Mouse (Mus musculus) myocyte (in vitro differentiated cells): Measurements from ENCODE around the gene Nodal. TPM values are rescaled to one million over a fixed set of nuclear protein-coding genes. Genes with fewer than 3 reads are reported as not detected.
A peak's percentile ranks its signal among the peaks of the same experiment; 100 is the strongest.

Source experiments
- H3K27me3 ChIP-seq: one replicate; pipeline ENCODE4 v1.6.1; 2011; ENCODE audit not compliant: control insufficient read depth, insufficient read depth, insufficient read length
- H3K36me3 ChIP-seq: one replicate; pipeline ENCODE4 v1.6.1; 2011; ENCODE audit not compliant: control insufficient read depth, insufficient read depth
- H3K4me2 ChIP-seq: one replicate; pipeline ENCODE4 v1.6.1; 2011; ENCODE audit warnings: low read depth, control low read depth
- H3K4me3 ChIP-seq: one replicate; pipeline ENCODE4 v1.5.1; 2011; ENCODE audit warnings: mild to moderate bottlenecking, control low read depth, moderate library complexity
- H3K79me2 ChIP-seq: one replicate; pipeline ENCODE4 v1.6.1; 2011; ENCODE audit not compliant: control insufficient read depth, insufficient read depth
- H3ac ChIP-seq: one replicate; pipeline ENCODE4 v1.6.1; 2011; ENCODE audit not compliant: control insufficient read depth, insufficient read length
- CEBPB ChIP-seq: IDR thresholded peaks from 2 replicates; pipeline ENCODE4 v1.6.1; 2011; ENCODE audit warnings: mild to moderate bottlenecking, moderate library complexity; ENCODE audit not compliant: poor library complexity, insufficient read depth, severe bottlenecking
- E2F4 ChIP-seq: IDR thresholded peaks from one replicate; pipeline ENCODE4 v1.6.1; 2011; ENCODE audit warnings: mild to moderate bottlenecking, control low read depth, moderate library complexity; ENCODE audit not compliant: insufficient read depth
- MAX ChIP-seq: IDR thresholded peaks from one replicate; pipeline ENCODE4 v1.6.1; 2011; ENCODE audit warnings: low read depth, mild to moderate bottlenecking, control low read depth
- MYOD1 ChIP-seq, 3 experiments: IDR thresholded peaks; one replicate each; pipeline ENCODE4 v1.6.1; 2011; ENCODE audit warnings: control low read depth in 2 of 3, low read depth in 2 of 3, mild to moderate bottlenecking in 2 of 3, moderate library complexity in 1 of 3; ENCODE audit not compliant: insufficient read length in 2 of 3, control insufficient read depth in 1 of 3
- MYOG ChIP-seq, 3 experiments: IDR thresholded peaks; one replicate each; pipeline ENCODE4 v1.6.1; 2011; ENCODE audit warnings: control low read depth in 2 of 3, low read depth in 2 of 3, mild to moderate bottlenecking in 2 of 3; ENCODE audit not compliant: insufficient read length in 2 of 3, control insufficient read depth in 1 of 3, insufficient read depth in 1 of 3
- POLR2A ChIP-seq: IDR thresholded peaks from one replicate; pipeline ENCODE4 v1.6.1; 2011; ENCODE audit warnings: low read depth, mild to moderate bottlenecking, control low read depth, moderate library complexity; ENCODE audit not compliant: insufficient read length
- POLR2AphosphoS2 ChIP-seq: IDR thresholded peaks from one replicate; pipeline ENCODE4 v1.6.1; 2011; ENCODE audit warnings: low read depth, control low read depth; ENCODE audit not compliant: insufficient read length
- REST ChIP-seq: IDR thresholded peaks from one replicate; pipeline ENCODE4 v1.6.1; 2011; ENCODE audit warnings: mild to moderate bottlenecking, control low read depth, moderate library complexity; ENCODE audit not compliant: insufficient read depth, insufficient read length
- SRF ChIP-seq: IDR thresholded peaks from one replicate; pipeline ENCODE4 v1.6.1; 2011; ENCODE audit warnings: low read depth; ENCODE audit not compliant: control insufficient read depth, insufficient read length
- TCF12 ChIP-seq: IDR thresholded peaks from one replicate; pipeline ENCODE4 v1.6.1; 2011; ENCODE audit warnings: mild to moderate bottlenecking, control low read depth; ENCODE audit not compliant: poor library complexity, insufficient read depth, severe bottlenecking
- TCF3 ChIP-seq: IDR thresholded peaks from one replicate; pipeline ENCODE4 v1.6.1; 2011; ENCODE audit warnings: low read depth, control low read depth; ENCODE audit not compliant: insufficient read length
- USF1 ChIP-seq: IDR thresholded peaks from one replicate; pipeline ENCODE4 v1.6.1; 2011; ENCODE audit warnings: low read depth, mild to moderate bottlenecking, control low read depth, moderate library complexity
- polyA plus RNA-seq: library from polyadenylated mRNA; unstranded; fragments of >200 nt; fragmentation: generic; extraction: Trizol; gene quantifications from one replicate; pipeline ENCODE4 v1.2.1, GENCODE M21; 2012; ENCODE audit warnings: missing spikeins

Gene Nodal
- polyA plus RNA-seq, 1 experiment, result 0.01 TPM

DNA sequence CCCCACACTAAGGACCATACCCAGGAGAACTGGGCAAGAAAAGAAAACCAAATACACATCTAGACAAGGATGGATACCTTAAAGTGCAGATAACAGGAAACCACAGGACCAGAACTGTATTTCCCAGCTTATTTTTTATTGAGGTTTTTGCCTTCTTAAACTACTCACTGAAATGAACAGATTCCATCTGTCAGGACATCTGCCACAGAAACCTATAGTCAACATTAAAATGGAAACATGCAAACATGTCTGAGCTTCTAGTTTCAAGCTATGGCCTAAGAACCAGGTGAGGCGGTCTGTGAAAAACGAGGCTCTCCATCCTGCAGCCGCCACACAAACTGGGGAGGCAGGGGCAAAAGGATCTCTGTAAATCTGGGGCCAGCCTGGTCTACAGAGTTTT, 27.2 kb downstream of the Nodal start:
- Histone ChIP-seq H3ac (no peak overlapping the region), H3K36me3 (no peaks in the 10 kb centered on the region), H3K4me3 (no peak overlapping the region), H3K27me3 (no peaks in the 10 kb centered on the region), H3K79me2 (peaks cover 100% of the 10 kb centered on the region), H3K4me2 (no peak overlapping the region)
- TF ChIP-seq USF1, result no peak
- no peak for TF ChIP-seq POLR2AphosphoS2

DNA sequence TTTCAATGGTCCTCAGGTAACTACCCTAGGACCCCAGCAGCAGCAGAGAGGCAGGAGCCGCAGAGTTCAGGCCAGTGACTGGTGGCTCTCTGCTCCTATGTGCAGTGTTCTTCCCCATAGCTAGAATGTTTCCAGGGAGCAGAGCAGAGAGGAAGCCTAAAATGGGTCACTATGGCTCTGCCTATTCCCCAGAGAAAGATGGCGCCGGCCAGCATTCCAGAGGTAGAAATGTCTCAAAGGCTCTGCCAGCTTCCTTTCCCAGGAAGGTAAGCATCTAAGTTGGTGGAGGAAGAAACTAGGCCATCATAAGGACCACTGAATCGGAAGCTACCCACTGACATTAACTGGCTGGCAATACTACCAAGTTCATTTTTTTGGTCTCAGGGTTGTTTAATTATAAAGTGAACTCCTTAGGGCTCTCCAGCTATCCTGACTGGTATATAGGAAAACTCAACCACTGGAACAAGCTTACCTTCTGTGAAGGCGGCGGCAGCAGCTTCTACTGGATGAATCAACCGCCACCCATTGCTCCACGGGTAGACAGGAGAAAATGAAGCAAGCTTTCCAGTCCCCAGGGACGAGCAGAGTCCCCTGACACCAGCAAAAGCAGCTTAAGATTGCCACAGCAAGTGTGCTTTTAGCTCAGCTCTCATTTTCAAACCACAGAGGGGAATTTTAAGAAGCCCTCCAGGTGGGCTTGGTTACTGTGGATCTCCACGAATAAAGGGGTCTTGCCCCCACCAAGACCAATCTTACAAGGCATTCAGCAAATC, 30.0 kb downstream of the Nodal start:
- Histone ChIP-seq H3K4me3 (no peak overlapping the region), H3K27me3 (no peaks in the 10 kb centered on the region), H3K36me3 (no peaks in the 10 kb centered on the region), H3ac (no peak overlapping the region), H3K79me2 (peaks cover 96% of the 10 kb centered on the region), H3K4me2 (no peak overlapping the region)
- no peak for TF ChIP-seq REST
- TF ChIP-seq SRF, result no peak
- TF ChIP-seq MYOG (IDR thresholded peaks at IDR 0.05; ENCODE audit: control insufficient read depth in 1 of 3, insufficient read depth in 1 of 3, insufficient read length in 2 of 3, low read depth in 2 of 3), result no peak
- no peak for TF ChIP-seq CEBPB
- no peak for TF ChIP-seq MAX
- no peak for TF ChIP-seq POLR2AphosphoS2
- TF ChIP-seq MYOD1 (IDR thresholded peaks at IDR 0.05; ENCODE audit: control insufficient read depth in 1 of 3, insufficient read length in 2 of 3, low read depth in 2 of 3), result no peak
- TF ChIP-seq TCF12, result no peak
- TF ChIP-seq E2F4, result no peak
- no peak for TF ChIP-seq TCF3

GRCm38 (mm10) chr10:61448834-61449233, 31.1 kb downstream of the Nodal start:
- H3K36me3 ChIP-seq, result no peaks in the 10 kb centered on the region
- TF ChIP-seq REST (no peak), TCF3 (no peak), TCF12 (no peak), MAX (no peak), MYOD1 (IDR thresholded peaks at IDR 0.05; ENCODE audit: control insufficient read depth in 1 of 3, insufficient read length in 2 of 3, low read depth in 2 of 3) (no peak), CEBPB (no peak), SRF (no peak), POLR2A (no peak), E2F4 (no peak), USF1 (no peak), POLR2AphosphoS2 (no peak), MYOG (IDR thresholded peaks at IDR 0.05; ENCODE audit: control insufficient read depth in 1 of 3, insufficient read depth in 1 of 3, insufficient read length in 2 of 3, low read depth in 2 of 3) (no peak)
- H3ac ChIP-seq, result no peak overlapping the region
- H3K27me3 ChIP-seq, result no peaks in the 10 kb centered on the region
- peaks cover 86% of the 10 kb centered on the region for H3K79me2 ChIP-seq
- no peak overlapping the region for H3K4me3 ChIP-seq
- no peak overlapping the region for H3K4me2 ChIP-seq

GRCm38 (mm10) chr10:61451463-61451930, 33.7 kb downstream of the Nodal start:
- peak overlapping the region; percentile 94 for H3K4me2 ChIP-seq
- H3K36me3 ChIP-seq, result no peaks in the 10 kb centered on the region
- peak overlapping the region; percentile 64 for H3ac ChIP-seq
- peak overlapping the region; percentile 82 for H3K4me3 ChIP-seq
- TF ChIP-seq USF1 (no peak), CEBPB (peak; percentile 63; the same call in 1 of the 2 replicates)
- H3K79me2 ChIP-seq, result peaks cover 59% of the 10 kb centered on the region
- H3K27me3 ChIP-seq, result no peaks in the 10 kb centered on the region

DNA sequence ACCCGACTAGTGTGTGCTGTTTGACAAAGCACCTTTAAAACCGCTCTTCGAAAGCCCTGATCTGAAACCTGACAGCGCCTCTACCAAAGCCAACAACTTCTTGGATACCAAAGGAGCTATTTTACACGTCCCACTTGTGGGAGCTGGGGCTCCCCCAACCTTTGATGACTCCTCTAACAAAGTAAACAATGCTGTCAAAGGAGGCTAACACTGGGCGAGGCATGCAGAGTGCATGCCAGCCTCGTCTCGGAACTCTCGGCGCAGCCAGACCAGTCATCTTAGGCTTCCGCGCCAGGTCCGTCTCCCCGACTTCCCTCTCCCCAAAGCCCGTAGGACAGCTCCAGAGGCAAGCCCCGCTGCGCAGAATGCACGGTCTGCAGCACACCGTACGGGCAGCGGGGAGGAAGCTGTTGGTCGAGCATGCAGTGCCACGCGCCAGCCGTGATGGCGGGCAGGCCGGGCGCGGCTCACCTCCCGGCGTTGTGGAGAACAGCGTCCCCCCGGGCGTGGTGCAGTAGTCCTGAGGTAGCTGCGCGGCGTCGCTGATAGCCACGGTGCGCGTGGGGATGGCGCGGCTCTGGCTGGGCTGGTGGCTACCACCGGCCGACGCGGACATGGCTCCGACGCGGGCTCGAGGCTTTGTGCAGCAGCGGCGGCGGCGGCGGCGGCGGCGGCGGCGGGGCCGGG, 34.3 kb downstream of the Nodal start:
- Histone ChIP-seq H3K79me2 (peaks cover 53% of the 10 kb centered on the region), H3K4me3 (peak overlapping the region; percentile 82), H3K27me3 (no peaks in the 10 kb centered on the region), H3K36me3 (no peaks in the 10 kb centered on the region), H3ac (peak overlapping the region; percentile 64), H3K4me2 (peak overlapping the region; percentile 94)
- TF ChIP-seq MYOG (IDR thresholded peaks at IDR 0.05; ENCODE audit: control insufficient read depth in 1 of 3, insufficient read depth in 1 of 3, insufficient read length in 2 of 3, low read depth in 2 of 3), result peak in 1 of 3 experiments; percentile 47
- TF ChIP-seq TCF3, result no peak
- TF ChIP-seq MYOD1 (IDR thresholded peaks at IDR 0.05; ENCODE audit: control insufficient read depth in 1 of 3, insufficient read length in 2 of 3, low read depth in 2 of 3), result peak in 1 of 3 experiments; percentile 40
